Mouse (Mus musculus): ENCODE results near the gene Kcnh8. TPM values are rescaled to one million over a fixed set of nuclear protein-coding genes. Genes with fewer than 3 reads are reported as not detected.

The Kcnh8 gene
- 0.28 and 0.56 TPM in 2 replicates for polyA plus RNA-seq (2012; rRNA removed)

DNA sequence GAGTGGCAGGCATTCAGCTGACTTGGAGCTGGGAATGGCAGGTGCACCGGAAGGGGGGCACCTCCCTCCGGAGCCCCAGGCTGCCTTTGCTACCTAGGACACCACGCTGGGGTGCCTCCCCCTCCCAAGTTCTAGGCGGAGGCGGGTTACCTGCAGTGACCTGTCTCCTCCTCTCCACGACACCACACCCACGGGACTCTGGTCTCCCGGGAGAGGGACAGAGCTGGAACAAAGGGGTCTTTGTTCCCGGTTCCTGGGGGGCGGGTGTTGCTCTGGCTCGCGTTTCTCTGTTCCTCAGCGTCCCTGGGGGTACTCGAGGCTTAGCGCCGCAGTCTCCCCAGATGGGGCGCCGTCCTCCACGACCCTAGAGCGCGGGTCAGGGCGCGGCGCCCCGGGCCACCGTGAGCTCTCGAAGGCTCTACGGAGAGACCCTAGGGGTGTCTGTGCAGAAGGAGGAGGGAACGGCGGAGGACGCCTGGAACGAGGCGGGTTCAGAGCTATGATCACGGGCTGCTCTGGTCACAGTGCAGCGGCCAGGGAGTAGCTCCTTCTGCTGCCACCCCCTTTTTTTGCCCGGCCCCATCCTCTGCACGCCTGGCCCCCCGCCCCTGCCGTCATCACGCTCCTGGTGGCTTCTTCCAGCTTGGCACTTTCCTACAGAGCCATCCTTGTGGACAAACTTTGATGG is at the start of gene Kcnh8:
Gene Kcnh8 (plus strand): TSS at position 617 of the 688 bp plus-strand sequence.
- Histone ChIP-seq H3K36me3 (ENCODE audit: control insufficient read depth, insufficient read depth, low read length) (no peaks in the 10 kb centered on the region), H3K4me3 (ENCODE audit: control insufficient read depth, insufficient read depth, low read length) (peak within 1 kb of the TSS; percentile 56), H3K27me3 (ENCODE audit: control insufficient read depth, insufficient read depth, low read length) (peaks cover 13% of the 10 kb centered on the region), H3K4me1 (replicated peaks; ENCODE audit: control insufficient read depth, insufficient read depth, low read length) (peaks cover 16% of the 10 kb centered on the region), H3K27ac (ENCODE audit: control insufficient read depth, insufficient read depth, low read length) (no peak within 1 kb of the TSS)
- no peak for TF ChIP-seq CTCF (IDR thresholded peaks at IDR 0.05; ENCODE audit: borderline replicate concordance, control insufficient read depth, extremely low read depth, insufficient read depth, low read length, poor library complexity)
- TF ChIP-seq POLR2A (IDR thresholded peaks at IDR 0.05; ENCODE audit: control insufficient read depth, extremely low read depth, insufficient read depth, low read length, poor library complexity): no peak
- WGBS: under 1% methylated on average over 40 of the region's 40 CpGs
- DNase-seq: peak; percentile 44

GRCm38 (mm10) chr17:52559961-52560720 is 42.4 kb upstream of the Kcnh8 start:
- 30% methylated on average over 13 of the region's 13 CpGs for WGBS

GRCm38 (mm10) chr17:52565467-52566155 is 36.9 kb upstream of the Kcnh8 start:
- WGBS: 48% methylated on average over 4 of the region's 4 CpGs
- Histone ChIP-seq H3K4me1 (replicated peaks; ENCODE audit: control insufficient read depth, insufficient read depth, low read length) (0 out of 2 replicates have a peak, but pooled peaks cover 2% of the 10 kb centered on the region), H3K4me3 (ENCODE audit: control insufficient read depth, insufficient read depth, low read length) (no peak overlapping the region), H3K36me3 (ENCODE audit: control insufficient read depth, insufficient read depth, low read length) (no peaks in the 10 kb centered on the region), H3K27ac (ENCODE audit: control insufficient read depth, insufficient read depth, low read length) (no peak overlapping the region), H3K27me3 (ENCODE audit: control insufficient read depth, insufficient read depth, low read length) (no peaks in the 10 kb centered on the region)
- no peak for DNase-seq
- TF ChIP-seq POLR2A (IDR thresholded peaks at IDR 0.05; ENCODE audit: control insufficient read depth, extremely low read depth, insufficient read depth, low read length, poor library complexity): no peak
- no peak for TF ChIP-seq CTCF (IDR thresholded peaks at IDR 0.05; ENCODE audit: borderline replicate concordance, control insufficient read depth, extremely low read depth, insufficient read depth, low read length, poor library complexity)

More at GRCm38 (mm10) chr17:52559961-52560720, 42.4 kb upstream of the Kcnh8 start:
- H3K27me3 ChIP-seq (ENCODE audit: control insufficient read depth, insufficient read depth, low read length): no peaks in the 10 kb centered on the region
- TF ChIP-seq CTCF (IDR thresholded peaks at IDR 0.05; ENCODE audit: borderline replicate concordance, control insufficient read depth, extremely low read depth, insufficient read depth, low read length, poor library complexity): no peak
- TF ChIP-seq POLR2A (IDR thresholded peaks at IDR 0.05; ENCODE audit: control insufficient read depth, extremely low read depth, insufficient read depth, low read length, poor library complexity): no peak
- no peak overlapping the region for H3K27ac ChIP-seq (ENCODE audit: control insufficient read depth, insufficient read depth, low read length)
- no peak overlapping the region for H3K4me3 ChIP-seq (ENCODE audit: control insufficient read depth, insufficient read depth, low read length)
- H3K36me3 ChIP-seq (ENCODE audit: control insufficient read depth, insufficient read depth, low read length): no peaks in the 10 kb centered on the region
- peak; percentile 72 for DNase-seq
- H3K4me1 ChIP-seq (replicated peaks; ENCODE audit: control insufficient read depth, insufficient read depth, low read length): peaks cover 4% of the 10 kb centered on the region

DNA sequence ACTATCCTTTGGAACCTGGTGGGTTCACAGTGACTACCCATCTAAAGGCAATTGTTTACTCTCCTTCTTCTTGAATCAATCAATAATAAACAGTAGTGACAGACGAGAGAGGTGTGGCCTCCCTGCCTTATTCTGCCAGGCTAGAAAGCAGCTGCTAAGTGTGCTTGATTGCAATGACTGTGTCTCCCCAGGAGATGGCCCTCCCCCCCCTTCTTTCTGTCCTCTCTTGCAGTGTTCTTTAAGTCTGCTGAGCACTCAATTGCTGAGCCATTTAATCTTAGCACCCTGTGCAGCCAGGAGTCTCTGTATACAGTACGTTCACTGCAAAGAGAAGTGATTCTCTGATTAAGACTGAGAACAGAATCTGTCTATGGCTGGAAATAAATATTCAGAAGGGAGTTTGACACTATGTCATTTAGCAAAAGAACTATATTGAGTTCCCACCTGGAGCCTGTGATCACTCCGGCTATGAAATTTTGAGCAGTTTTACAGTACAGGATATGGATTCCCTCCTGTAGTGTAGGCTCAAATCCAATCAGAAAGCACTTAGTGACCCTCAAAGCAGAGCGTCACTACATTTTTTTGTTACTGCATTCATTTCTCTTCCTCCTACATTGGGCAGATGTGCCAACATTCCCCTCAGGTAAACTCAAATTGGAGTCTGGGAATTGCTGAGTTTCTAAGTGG is 32.8 kb upstream of the Kcnh8 start:
- Histone ChIP-seq H3K36me3 (ENCODE audit: control insufficient read depth, insufficient read depth, low read length) (no peaks in the 10 kb centered on the region), H3K27me3 (ENCODE audit: control insufficient read depth, insufficient read depth, low read length) (no peaks in the 10 kb centered on the region), H3K27ac (ENCODE audit: control insufficient read depth, insufficient read depth, low read length) (no peak overlapping the region), H3K4me3 (ENCODE audit: control insufficient read depth, insufficient read depth, low read length) (no peak overlapping the region), H3K4me1 (replicated peaks; ENCODE audit: control insufficient read depth, insufficient read depth, low read length) (0 out of 2 replicates have a peak, but pooled peaks cover 2% of the 10 kb centered on the region)
- 71% methylated on average over 4 of the region's 4 CpGs for WGBS
- DNase-seq: peak; percentile 28
- TF ChIP-seq POLR2A (IDR thresholded peaks at IDR 0.05; ENCODE audit: control insufficient read depth, extremely low read depth, insufficient read depth, low read length, poor library complexity) (no peak), CTCF (IDR thresholded peaks at IDR 0.05; ENCODE audit: borderline replicate concordance, control insufficient read depth, extremely low read depth, insufficient read depth, low read length, poor library complexity) (no peak)

GRCm38 (mm10) chr17:52572229-52572628 is 30.3 kb upstream of the Kcnh8 start:
- no peaks in the 10 kb centered on the region for H3K4me1 ChIP-seq (replicated peaks; ENCODE audit: control insufficient read depth, insufficient read depth, low read length)
- no peaks in the 10 kb centered on the region for H3K27me3 ChIP-seq (ENCODE audit: control insufficient read depth, insufficient read depth, low read length)
- 89% methylated on average over 4 of the region's 4 CpGs for WGBS
- no peaks in the 10 kb centered on the region for H3K36me3 ChIP-seq (ENCODE audit: control insufficient read depth, insufficient read depth, low read length)
- no peak overlapping the region for H3K4me3 ChIP-seq (ENCODE audit: control insufficient read depth, insufficient read depth, low read length)
- no peak overlapping the region for H3K27ac ChIP-seq (ENCODE audit: control insufficient read depth, insufficient read depth, low read length)
- DNase-seq: no peak
- TF ChIP-seq CTCF (IDR thresholded peaks at IDR 0.05; ENCODE audit: borderline replicate concordance, control insufficient read depth, extremely low read depth, insufficient read depth, low read length, poor library complexity) (no peak), POLR2A (IDR thresholded peaks at IDR 0.05; ENCODE audit: control insufficient read depth, extremely low read depth, insufficient read depth, low read length, poor library complexity) (no peak)

All from thymus, adult 2 months (tissue).